Mouse (Mus musculus) lung, postnatal 14 days (tissue): ENCODE results near the gene Sp8.

Source experiments
- DNase-seq: peaks from one replicate; pipeline ENCODE4 v3.0.0; 2021

Gene Sp8

DNA sequence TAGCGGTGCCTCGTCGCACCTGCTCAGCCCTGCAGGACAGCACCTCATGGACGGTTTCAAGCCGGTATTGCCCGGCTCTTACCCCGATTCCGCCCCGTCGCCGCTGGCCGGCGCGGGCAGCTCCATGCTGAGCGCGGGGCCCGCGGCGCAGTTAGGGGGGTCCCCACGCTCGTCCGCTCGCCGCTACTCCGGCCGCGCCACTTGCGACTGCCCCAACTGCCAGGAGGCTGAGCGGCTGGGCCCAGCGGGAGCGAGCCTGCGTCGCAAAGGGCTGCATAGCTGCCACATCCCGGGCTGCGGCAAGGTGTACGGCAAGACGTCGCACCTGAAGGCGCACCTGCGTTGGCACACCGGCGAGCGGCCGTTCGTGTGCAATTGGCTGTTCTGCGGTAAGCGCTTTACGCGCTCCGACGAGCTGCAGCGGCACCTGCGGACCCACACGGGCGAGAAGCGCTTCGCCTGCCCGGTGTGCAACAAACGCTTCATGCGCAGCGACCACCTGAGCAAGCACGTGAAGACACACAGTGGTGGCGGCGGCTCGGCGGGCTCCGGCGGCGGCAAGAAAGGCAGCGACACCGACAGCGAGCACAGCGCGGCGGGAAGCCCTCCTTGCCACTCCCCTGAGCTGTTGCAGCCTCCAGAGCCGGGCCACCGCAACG lies 3.2 kb downstream of the Sp8 start:
- DNase-seq: no peak

DNA sequence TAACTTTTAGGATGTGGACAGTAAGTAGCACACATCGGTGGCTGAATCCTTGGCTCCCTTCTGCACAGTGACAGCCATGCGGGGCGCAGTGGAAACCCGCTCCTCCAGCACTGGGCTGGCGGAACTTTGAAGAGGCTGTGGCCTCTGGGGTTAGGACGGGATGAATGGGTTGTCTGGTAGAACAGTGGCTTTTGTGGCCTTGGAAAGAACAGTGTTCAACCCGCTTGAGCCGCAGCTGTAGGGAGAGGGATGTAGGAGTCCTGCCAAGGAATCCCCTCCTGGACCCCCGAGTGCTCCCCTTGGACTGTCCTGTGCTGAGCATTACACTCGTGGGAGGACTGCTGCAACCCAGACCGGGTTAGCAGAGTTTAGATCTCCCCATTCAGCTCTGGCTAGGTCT lies 3.9 kb downstream of the Sp8 start:
- no peak for DNase-seq

DNA sequence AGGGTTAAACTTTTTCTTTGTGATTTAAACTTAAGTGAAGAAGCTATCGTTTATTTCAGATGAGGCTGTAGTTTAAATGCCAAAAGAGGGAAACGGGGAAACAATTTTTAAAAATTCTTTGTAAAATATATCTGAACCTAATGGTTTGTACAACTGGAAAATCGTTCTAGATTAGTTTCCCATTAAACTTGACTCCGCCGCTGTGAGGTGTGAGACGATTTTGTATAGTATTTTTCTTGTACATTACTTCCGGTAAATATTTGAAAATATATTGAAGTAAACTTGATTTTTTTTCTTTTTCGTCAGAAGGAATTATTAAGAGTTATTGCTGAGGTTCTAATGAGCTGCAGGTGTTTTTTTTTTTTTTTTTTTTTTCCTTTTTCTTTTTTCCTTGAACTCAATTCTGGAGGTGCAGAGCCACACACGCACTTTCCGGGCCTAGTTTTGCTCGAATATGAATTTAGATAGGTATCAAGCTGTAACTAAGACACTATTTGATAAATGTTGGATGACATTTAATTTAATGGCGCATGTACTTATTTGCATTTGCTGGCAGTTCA lies 4.8 kb downstream of the Sp8 start:
- DNase-seq: no peak

DNA sequence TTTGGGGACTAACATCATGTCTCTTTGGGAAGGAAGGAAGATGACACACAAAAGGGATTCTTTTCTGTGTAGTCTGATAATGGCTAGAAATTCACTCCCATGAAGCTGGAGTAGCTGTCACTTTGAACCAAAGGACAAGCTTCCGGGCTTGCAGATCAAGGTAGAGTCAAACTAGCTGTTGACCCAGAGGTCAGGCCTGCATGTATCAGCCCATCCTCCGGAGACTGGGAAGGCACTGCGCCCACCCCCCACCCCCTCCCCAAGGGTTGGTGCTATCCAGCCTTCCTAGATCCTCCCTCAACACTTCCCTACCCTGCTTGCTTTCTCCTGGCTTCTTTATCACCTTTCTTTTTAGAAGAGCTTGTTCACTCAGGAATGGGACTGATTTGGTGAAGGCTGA lies 7.2 kb downstream of the Sp8 start:
- no peak for DNase-seq

DNA sequence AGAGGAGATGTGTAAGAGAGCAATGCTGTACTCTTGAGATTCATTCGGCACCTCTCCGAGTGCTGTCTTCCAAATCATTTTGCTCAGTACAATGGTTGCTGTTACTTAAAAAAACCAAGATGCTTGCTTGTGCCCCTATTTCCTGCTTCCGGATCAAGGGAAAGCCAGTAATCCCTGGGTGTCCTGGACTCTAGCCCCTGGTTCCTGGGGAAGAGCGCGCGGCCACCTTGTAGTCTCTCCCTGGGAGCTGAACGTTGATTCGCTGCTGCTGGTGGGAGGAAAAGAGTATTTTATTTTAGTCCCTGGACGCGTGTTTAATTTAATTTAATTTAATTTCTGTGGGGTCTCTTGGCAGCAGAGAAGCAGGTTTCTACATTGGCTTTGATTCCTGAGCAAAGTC lies 8.3 kb downstream of the Sp8 start:
- no peak for DNase-seq

DNA sequence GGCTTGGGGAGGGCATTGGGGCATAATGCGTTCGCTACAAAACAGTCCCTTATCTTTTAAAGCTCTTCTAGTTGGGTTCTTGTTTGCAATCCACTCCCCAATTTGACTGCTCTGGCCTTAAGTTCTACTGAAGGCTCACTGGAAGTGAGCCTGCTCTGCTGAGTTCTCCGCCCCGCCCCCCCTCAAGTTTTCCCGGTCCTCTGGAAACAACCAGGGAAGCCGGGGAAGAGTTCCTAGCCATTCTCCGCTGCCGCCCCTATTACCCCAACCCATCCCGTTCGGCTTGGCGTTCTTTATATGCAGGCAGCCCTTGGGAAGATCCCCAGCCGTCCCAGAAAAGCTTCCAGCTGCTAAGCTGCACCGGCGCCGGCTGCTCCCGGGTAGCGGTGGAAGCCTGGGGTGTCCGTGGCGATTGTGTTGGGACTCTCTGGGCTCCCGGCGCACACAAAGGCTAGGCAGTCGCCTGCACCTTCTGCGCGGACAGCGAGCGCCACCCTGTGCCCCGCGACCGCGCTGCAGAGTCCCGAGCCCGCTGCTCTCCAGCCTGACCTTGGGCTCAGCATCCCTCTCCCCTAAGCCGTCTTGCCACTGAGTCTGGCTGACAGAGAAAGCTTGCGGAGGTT lies 8.8 kb downstream of the Sp8 start:
- peak; percentile 67 for DNase-seq

DNA sequence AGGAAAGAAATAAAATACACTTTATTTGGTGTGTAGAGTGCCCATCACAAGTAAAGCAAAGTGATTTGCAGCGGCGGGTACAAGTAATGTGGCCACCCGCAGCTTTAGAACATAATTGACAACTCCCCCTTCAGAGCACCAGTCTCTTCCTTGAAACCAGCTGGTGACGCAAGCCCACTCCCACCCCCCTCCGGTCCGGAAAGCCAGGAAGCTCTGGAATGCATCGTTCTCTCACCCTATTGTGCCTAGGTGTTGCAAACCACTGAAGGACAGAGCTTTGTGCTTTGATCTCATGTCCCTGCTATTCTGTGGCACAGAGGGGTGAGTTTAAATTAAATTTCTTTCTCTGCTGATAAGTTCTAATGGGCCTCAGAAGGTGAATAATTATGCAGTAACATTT lies 10.0 kb downstream of the Sp8 start:
- DNase-seq: no peak

DNA sequence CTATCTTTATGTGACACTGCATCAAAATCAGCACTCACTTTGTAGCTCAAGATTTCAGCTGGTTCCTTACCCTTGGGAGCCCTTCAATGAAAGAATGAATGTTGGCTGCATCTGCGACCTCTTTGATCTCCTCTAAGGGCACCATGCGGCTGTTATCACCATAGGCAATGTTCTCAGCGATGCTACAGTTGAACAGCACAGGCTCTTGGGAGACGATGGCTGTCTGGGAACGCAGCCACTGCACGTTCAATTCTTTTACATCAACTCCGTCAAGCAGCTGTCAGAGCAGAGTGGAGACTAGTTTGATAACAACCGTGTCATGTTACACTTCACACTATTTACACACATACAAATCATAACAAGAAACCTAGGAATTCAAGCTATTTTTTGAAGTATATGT lies 26.5 kb downstream of the Sp8 start:
- no peak for DNase-seq

DNA sequence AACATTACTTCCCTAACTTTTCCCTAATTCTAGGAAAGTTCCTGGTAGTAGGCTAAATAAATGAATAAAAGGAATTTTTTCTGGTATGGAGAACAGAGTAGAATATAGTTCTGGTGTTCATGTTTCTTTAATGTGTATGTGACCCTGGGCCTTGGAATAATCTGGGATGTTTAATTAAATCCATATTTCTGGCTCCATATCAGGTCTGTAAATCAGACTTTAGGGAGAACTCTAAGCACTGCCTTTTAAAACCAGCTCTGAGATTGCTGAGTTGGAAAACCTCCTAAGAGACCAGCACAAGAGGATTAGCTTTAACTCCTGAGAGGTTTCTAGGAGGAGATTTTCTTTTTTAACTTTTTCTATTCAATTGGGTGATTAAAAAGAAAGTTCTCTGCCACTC lies 36.7 kb downstream of the Sp8 start:
- DNase-seq: no peak

DNA sequence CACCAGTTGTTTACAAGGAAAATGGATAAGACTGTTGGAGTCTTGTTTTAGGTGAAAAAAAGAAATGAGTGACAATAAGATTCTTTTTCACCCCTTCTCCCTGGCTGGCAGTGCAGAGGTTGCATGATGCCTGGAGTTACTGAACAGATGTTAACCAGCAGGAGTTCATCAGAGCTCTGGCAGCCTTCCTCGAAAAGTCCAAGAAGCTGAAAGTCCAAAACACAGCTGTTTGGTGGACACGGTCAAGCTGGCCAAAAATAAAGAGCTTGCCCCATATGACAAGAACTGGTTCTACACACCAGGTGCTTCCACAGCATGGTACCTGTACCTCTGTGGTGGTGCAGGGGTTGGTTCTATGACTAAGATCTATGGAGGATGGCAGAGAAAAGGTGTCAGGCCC lies 41.8 kb downstream of the Sp8 start:
- DNase-seq: peak; percentile 63
